9 mouse cellular contexts compared by ENCODE assay signal in genomic region chr5:150717775-150718174, GRCm38 (mm10). TPM values are rescaled to one million over a fixed set of nuclear protein-coding genes. Genes with fewer than 3 reads are reported as not detected.
A peak's percentile ranks its signal among the peaks of the same experiment; 100 is the strongest.
DNase-seq lines count a peak whose midpoint lies in the region; ATAC-seq lines count a peak whose summit lies in the region.
"Had no signal": no experiment of that assay in that cellular context is flagged by ENCODE, and none has a peak within 500 bp of the region (broad histone marks: within the 10 kb centered on the region; RNA-seq: fewer than 3 reads in every experiment).

No protein-coding gene starts in this region.

- no peak overlapping the region for H3K9ac ChIP-seq in forebrain, embryonic 13.5 days
- H3K9ac ChIP-seq in midbrain, embryonic 13.5 days (replicated peaks) = no peak overlapping the region
- H3K9ac ChIP-seq: heart, embryonic 13.5 days had no signal

- no peaks in the 10 kb centered on the region for H3K27me3 ChIP-seq in forebrain, embryonic 13.5 days
- no peaks in the 10 kb centered on the region for H3K27me3 ChIP-seq in midbrain, embryonic 13.5 days
- H3K27me3 ChIP-seq: heart, embryonic 13.5 days had no signal

- peak; percentile 80 for ATAC-seq in forebrain, embryonic 13.5 days
- peak; percentile 82 for ATAC-seq in midbrain, embryonic 13.5 days

- peaks cover 11% of the 10 kb centered on the region; the same call in 1 of the 2 replicates for H3K36me3 ChIP-seq in forebrain, embryonic 13.5 days (ENCODE audit: poor library complexity, severe bottlenecking)
- H3K36me3 ChIP-seq in midbrain, embryonic 13.5 days = peaks cover 10% of the 10 kb centered on the region

- H3K4me1 ChIP-seq in forebrain, embryonic 13.5 days = no peaks in the 10 kb centered on the region
- 0 out of 2 replicates have a peak, but pooled peaks cover 2% of the 10 kb centered on the region for H3K4me1 ChIP-seq in midbrain, embryonic 13.5 days (replicated peaks)

- DNase-seq in spleen, postnatal 36 days (ENCODE audit: low spot score in 2 of 2) = peak; percentile 12 to 22
- no peak for DNase-seq in spleen, adult 12 weeks (ENCODE audit: low spot score)
- peak; percentile 31 for DNase-seq in c-Kit-positive CD71-positive TER-119-positive erythroid progenitor cells, embryonic 14.5 days (ENCODE audit: low spot score)
- DNase-seq in kidney, postnatal 4 days = peak; percentile 17 to 42
- DNase-seq in right cerebral cortex, postnatal 25 days = no peak
- no peak for DNase-seq in urinary bladder, adult 2 months (ENCODE audit: low spot score)

- no peaks in the 10 kb centered on the region for H3K9me3 ChIP-seq in forebrain, embryonic 13.5 days (replicated peaks)
- no peaks in the 10 kb centered on the region for H3K9me3 ChIP-seq in midbrain, embryonic 13.5 days
- H3K9me3 ChIP-seq: heart, embryonic 13.5 days had no signal

- 4% methylated on average over 4 of the region's 4 CpGs for WGBS in forebrain, embryonic 13.5 days
- 3% methylated on average over 4 of the region's 4 CpGs for WGBS in midbrain, embryonic 13.5 days

- H3K27ac ChIP-seq in forebrain, embryonic 13.5 days = no peak overlapping the region
- 0 out of 2 replicates have a peak overlapping the region, but pooled peaks have one; percentile 26 for H3K27ac ChIP-seq in midbrain, embryonic 13.5 days
- H3K27ac ChIP-seq: heart, embryonic 13.5 days had no signal

- no peak overlapping the region for H3K4me2 ChIP-seq in forebrain, embryonic 13.5 days
- no peak overlapping the region for H3K4me2 ChIP-seq in midbrain, embryonic 13.5 days (replicated peaks)
- H3K4me2 ChIP-seq: heart, embryonic 13.5 days had no signal

- no peak overlapping the region for H3K4me3 ChIP-seq in forebrain, embryonic 13.5 days
- H3K4me3 ChIP-seq in midbrain, embryonic 13.5 days (replicated peaks) = no peak overlapping the region
- H3K4me3 ChIP-seq: heart, embryonic 13.5 days had no signal

RNA-seq across cellular contexts. Expression of gene Pds5b, which starts 44.2 kb away (rescaled TPM):
- polyA plus RNA-seq in forebrain, embryonic 13.5 days (2015; fragmentation: Nextera tagmentation; extraction: Ambion mirVana) = 32.0 and 36.0 TPM in 2 replicates
- 34.1 and 37.1 TPM in 2 replicates for polyA plus RNA-seq in midbrain, embryonic 13.5 days (2015; fragmentation: Nextera tagmentation; extraction: Ambion mirVana)
- 15.6 and 19.4 TPM in 2 replicates for polyA plus RNA-seq in urinary bladder, adult 2 months (2012; rRNA removed)

RNA-seq across cellular contexts. Expression of gene N4bp2l2, which starts 51.8 kb away (rescaled TPM):
- polyA plus RNA-seq in forebrain, embryonic 13.5 days (2015; fragmentation: Nextera tagmentation; extraction: Ambion mirVana) = 31.4 and 32.7 TPM in 2 replicates
- polyA plus RNA-seq in midbrain, embryonic 13.5 days (2015; fragmentation: Nextera tagmentation; extraction: Ambion mirVana) = 32.9 and 38.1 TPM in 2 replicates
- polyA plus RNA-seq in urinary bladder, adult 2 months (2012; rRNA removed) = 28.7 and 30.1 TPM in 2 replicates

Comparison
In these comparisons a context has a peak if more than half of its experiments do, and no peak if none do; other contexts are left out.
1. DNase-seq: peak in spleen, postnatal 36 days (2 of 2), c-Kit-positive CD71-positive TER-119-positive erythroid progenitor cells, embryonic 14.5 days (single experiment) and kidney, postnatal 4 days (2 of 2); none in spleen, adult 12 weeks (single experiment), right cerebral cortex, postnatal 25 days (single experiment) and urinary bladder, adult 2 months (single experiment).